Mouse (Mus musculus): ENCODE data around the gene Nav2. TPM values are rescaled to one million over a fixed set of nuclear protein-coding genes. Genes with fewer than 3 reads are reported as not detected.

Nav2 gene
- polyA plus RNA-seq, 1 experiment from 2014 or later, result 6.0 TPM

GRCm38 (mm10) chr7:49540181-49540580 is 631.7 kb downstream of the Nav2 start:
- no peak overlapping the region for H3K4me3 ChIP-seq (ENCODE audit: low read depth, low read length)
- H3K27me3 ChIP-seq (ENCODE audit: control insufficient read depth, insufficient read depth, low read length), result no peaks in the 10 kb centered on the region
- H3K9ac ChIP-seq (ENCODE audit: low read length), result no peak overlapping the region
- DNase-seq (ENCODE audit: low spot score), result no peak
- H3K4me1 ChIP-seq (replicated peaks; ENCODE audit: control insufficient read depth, insufficient read depth), result no peaks in the 10 kb centered on the region
- no peak for ATAC-seq (ENCODE audit: low FRiP score, low TSS enrichment)
- 85% methylated on average over 9 of the region's 9 CpGs for WGBS
- TF ChIP-seq CTCF (IDR thresholded peaks at IDR 0.05; ENCODE audit: low read depth) (no peak), EP300 (optimal IDR thresholded peaks at IDR 0.05) (no peak)
- no peaks in the 10 kb centered on the region for H3K36me3 ChIP-seq (ENCODE audit: control insufficient read depth, insufficient read depth, low read length)
- no peak overlapping the region for H3K4me2 ChIP-seq (replicated peaks; ENCODE audit: low read depth)
- no peak overlapping the region for H3K27ac ChIP-seq (replicated peaks)
- H3K9me3 ChIP-seq (ENCODE audit: control insufficient read depth, low read length), result no peaks in the 10 kb centered on the region

DNA sequence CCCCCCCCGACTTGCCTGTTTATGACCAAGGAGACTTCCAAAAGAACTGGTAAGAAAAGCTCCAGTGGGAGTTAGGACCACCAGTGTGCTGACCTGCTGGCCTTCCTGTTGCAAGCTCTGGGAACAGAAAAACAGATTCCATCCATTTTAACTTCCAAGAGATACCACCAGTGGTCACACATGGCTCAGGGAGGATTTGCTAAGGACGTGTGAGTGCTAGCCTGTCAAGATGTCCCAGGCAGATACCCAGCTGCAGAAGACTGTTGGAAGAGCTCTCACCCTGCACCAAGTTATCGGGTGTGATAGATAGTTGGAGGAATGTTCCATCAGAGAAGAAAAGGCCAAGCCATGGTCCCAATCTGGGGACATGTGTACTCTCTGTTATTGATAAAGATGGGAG is 633.6 kb downstream of the Nav2 start:
- WGBS, result 75% methylated on average over 3 of the region's 3 CpGs
- Histone ChIP-seq H3K27ac (replicated peaks) (no peak overlapping the region), H3K4me1 (replicated peaks; ENCODE audit: control insufficient read depth, insufficient read depth) (no peaks in the 10 kb centered on the region), H3K9me3 (ENCODE audit: control insufficient read depth, low read length) (no peaks in the 10 kb centered on the region), H3K4me2 (replicated peaks; ENCODE audit: low read depth) (no peak overlapping the region), H3K9ac (ENCODE audit: low read length) (no peak overlapping the region), H3K4me3 (ENCODE audit: low read depth, low read length) (no peak overlapping the region), H3K27me3 (ENCODE audit: control insufficient read depth, insufficient read depth, low read length) (no peaks in the 10 kb centered on the region), H3K36me3 (ENCODE audit: control insufficient read depth, insufficient read depth, low read length) (no peaks in the 10 kb centered on the region)
- ATAC-seq (ENCODE audit: low FRiP score, low TSS enrichment) (no peak), DNase-seq (ENCODE audit: low spot score) (no peak)
- TF ChIP-seq CTCF (IDR thresholded peaks at IDR 0.05; ENCODE audit: low read depth) (no peak), EP300 (optimal IDR thresholded peaks at IDR 0.05) (no peak)

- no peak for TF ChIP-seq CTCF (IDR thresholded peaks at IDR 0.05; ENCODE audit: low read depth)
Measured at GRCm38 (mm10) chr7:49544775-49545705, 636.5 kb downstream of the Nav2 start.

DNA sequence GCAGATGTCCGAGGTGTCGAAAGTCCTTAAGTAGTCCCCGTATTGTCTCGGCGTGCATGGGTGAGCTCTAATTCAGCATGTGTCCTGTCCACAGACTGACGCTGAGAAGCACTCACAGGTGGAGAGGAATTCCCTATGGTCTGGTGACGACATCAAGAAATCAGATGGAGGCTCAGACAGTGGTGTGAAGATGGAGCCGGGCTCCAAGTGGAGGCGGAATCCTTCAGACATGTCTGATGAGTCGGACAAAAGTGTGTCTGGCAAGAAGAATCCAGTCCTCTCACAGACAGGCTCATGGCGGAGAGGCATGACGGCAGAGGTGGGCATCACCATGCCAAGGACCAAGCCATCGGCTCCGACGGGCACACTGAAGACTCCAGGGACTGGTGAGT is 637.2 kb downstream of the Nav2 start:
- no peak overlapping the region for H3K9ac ChIP-seq (ENCODE audit: low read length)
- H3K4me2 ChIP-seq (replicated peaks; ENCODE audit: low read depth), result no peak overlapping the region
- no peak overlapping the region for H3K27ac ChIP-seq (replicated peaks)
- H3K36me3 ChIP-seq (ENCODE audit: control insufficient read depth, insufficient read depth, low read length), result 0 out of 2 replicates have a peak, but pooled peaks cover 3% of the 10 kb centered on the region
- H3K4me1 ChIP-seq (replicated peaks; ENCODE audit: control insufficient read depth, insufficient read depth), result no peaks in the 10 kb centered on the region
- H3K9me3 ChIP-seq (ENCODE audit: control insufficient read depth, low read length), result no peaks in the 10 kb centered on the region
- ATAC-seq (ENCODE audit: low FRiP score, low TSS enrichment) (no peak), DNase-seq (ENCODE audit: low spot score) (no peak)
- WGBS, result 82% methylated on average over 15 of the region's 15 CpGs
- TF ChIP-seq EP300 (optimal IDR thresholded peaks at IDR 0.05) (no peak), CTCF (IDR thresholded peaks at IDR 0.05; ENCODE audit: low read depth) (no peak)
- no peaks in the 10 kb centered on the region for H3K27me3 ChIP-seq (ENCODE audit: control insufficient read depth, insufficient read depth, low read length)
- H3K4me3 ChIP-seq (ENCODE audit: low read depth, low read length), result no peak overlapping the region

More at GRCm38 (mm10) chr7:49544775-49545705, 636.5 kb downstream of the Nav2 start:
- H3K27ac ChIP-seq (replicated peaks), result no peak overlapping the region
- H3K4me3 ChIP-seq (ENCODE audit: low read depth, low read length), result no peak overlapping the region
- no peak overlapping the region for H3K4me2 ChIP-seq (replicated peaks; ENCODE audit: low read depth)
- WGBS, result 39% methylated on average over 11 of the region's 11 CpGs
- H3K36me3 ChIP-seq (ENCODE audit: control insufficient read depth, insufficient read depth, low read length), result 0 out of 2 replicates have a peak, but pooled peaks cover 3% of the 10 kb centered on the region
- no peaks in the 10 kb centered on the region for H3K4me1 ChIP-seq (replicated peaks; ENCODE audit: control insufficient read depth, insufficient read depth)
- no peaks in the 10 kb centered on the region for H3K9me3 ChIP-seq (ENCODE audit: control insufficient read depth, low read length)
- ATAC-seq (ENCODE audit: low FRiP score, low TSS enrichment) (no peak), DNase-seq (ENCODE audit: low spot score) (peak; percentile 21)
- no peak overlapping the region for H3K9ac ChIP-seq (ENCODE audit: low read length)
- H3K27me3 ChIP-seq (ENCODE audit: control insufficient read depth, insufficient read depth, low read length), result no peaks in the 10 kb centered on the region

- TF ChIP-seq CTCF (IDR thresholded peaks at IDR 0.05; ENCODE audit: low read depth) (no peak), EP300 (optimal IDR thresholded peaks at IDR 0.05) (no peak)
- Histone ChIP-seq H3K27me3 (ENCODE audit: control insufficient read depth, insufficient read depth, low read length) (no peaks in the 10 kb centered on the region), H3K4me3 (ENCODE audit: low read depth, low read length) (no peak overlapping the region), H3K9me3 (ENCODE audit: control insufficient read depth, low read length) (no peaks in the 10 kb centered on the region), H3K4me1 (replicated peaks; ENCODE audit: control insufficient read depth, insufficient read depth) (no peaks in the 10 kb centered on the region), H3K36me3 (ENCODE audit: control insufficient read depth, insufficient read depth, low read length) (peaks cover 6% of the 10 kb centered on the region; the same call in 1 of the 2 replicates), H3K27ac (replicated peaks) (no peak overlapping the region), H3K9ac (ENCODE audit: low read length) (no peak overlapping the region), H3K4me2 (replicated peaks; ENCODE audit: low read depth) (no peak overlapping the region)
- WGBS, result 91% methylated on average over 11 of the region's 11 CpGs
- DNase-seq (ENCODE audit: low spot score), result no peak
- ATAC-seq (ENCODE audit: low FRiP score, low TSS enrichment), result no peak
Measured at GRCm38 (mm10) chr7:49548397-49548796, 639.9 kb downstream of the Nav2 start.
